Mouse (Mus musculus): ENCODE data around the gene Eprs. TPM values are rescaled to one million over a fixed set of nuclear protein-coding genes. Genes with fewer than 3 reads are reported as not detected.

Gene Eprs
- total and polyA plus RNA-seq, 3 experiments, result 208 to 234 (median 223) TPM

DNA sequence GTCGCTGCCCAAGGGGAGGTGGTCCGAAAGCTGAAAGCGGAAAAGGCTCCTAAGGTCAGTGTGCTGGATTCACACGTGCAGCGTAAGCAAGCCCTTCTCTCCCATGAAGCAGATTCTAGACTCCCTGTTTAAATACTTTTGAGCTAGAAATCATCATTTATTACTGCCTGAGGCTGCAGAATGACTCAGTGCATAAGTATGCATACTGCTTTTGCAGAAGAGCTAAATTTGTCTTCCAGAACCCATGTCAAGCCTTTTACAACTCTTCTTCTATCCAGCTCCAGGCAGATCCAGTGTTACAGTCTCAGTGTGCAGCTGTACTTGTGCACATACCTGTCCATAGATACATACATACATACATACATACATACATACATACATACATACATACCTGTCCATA lies 38.8 kb downstream of the Eprs start:
- Histone ChIP-seq H3K4me2 (ENCODE audit: insufficient read depth, low read depth, poor library complexity, severe bottlenecking) (no peak overlapping the region), H3K4me1 (ENCODE audit: control insufficient read depth in 1 of 2, insufficient read depth in 2 of 2) (no peaks in the 10 kb centered on the region), H3K27me3 (replicated peaks) (no peaks in the 10 kb centered on the region), H3K4me3 (replicated peaks in 1 of 3; ENCODE audit: low read depth in 2 of 3, low read length in 2 of 3, poor library complexity in 1 of 3) (no peak overlapping the region), H3K36me3 (replicated peaks in 1 of 2; ENCODE audit: control insufficient read depth in 1 of 2, insufficient read depth in 1 of 2, low read length in 1 of 2) (peaks cover 69 to 90% of the 10 kb centered on the region in 2 experiments), H3K27ac (ENCODE audit: insufficient read depth, low read depth) (no peak overlapping the region), H3K9me3 (replicated peaks; ENCODE audit: low read length) (no peaks in the 10 kb centered on the region), H3K9ac (ENCODE audit: insufficient read depth, low read depth) (no peak overlapping the region), H3K79me2 (replicated peaks; ENCODE audit: control insufficient read depth, extremely low read depth, insufficient read depth, poor library complexity, severe bottlenecking) (peaks cover 18% of the 10 kb centered on the region)
- dilution Hi-C loops (cut with MboI; ENCODE audit: extremely low pct_ligation_motif_present, extremely low pct_unique_long_range_greater_than_20kb, low sequenced_read_pairs) (no loop called here), in situ Hi-C loops (cut with MboI; ENCODE audit: low pct_ligation_motif_present, low pct_unique_long_range_greater_than_20kb, low sequenced_read_pairs) (no loop called here)
- DNase-seq (ENCODE audit: extremely low read depth), result no peak
- no peak for TF ChIP-seq SMC3 (IDR thresholded peaks at IDR 0.05; ENCODE audit: low read depth, low read length)
- TF ChIP-seq KAT2A (IDR thresholded peaks at IDR 0.05; ENCODE audit: insufficient replicate concordance, low read length), result no peak
- no peak for TF ChIP-seq NELFE (IDR thresholded peaks at IDR 0.05; ENCODE audit: low read depth, low read length)
- TF ChIP-seq IRF4 (IDR thresholded peaks at IDR 0.05; ENCODE audit: low read depth, low read length), result no peak
- no peak for TF ChIP-seq MAX (IDR thresholded peaks at IDR 0.05; ENCODE audit: low read length)
- no peak for TF ChIP-seq CHD1 (IDR thresholded peaks at IDR 0.05; ENCODE audit: low read depth, low read length)
- TF ChIP-seq ELF1 (IDR thresholded peaks at IDR 0.05; ENCODE audit: low read depth, low read length), result no peak
- no peak for TF ChIP-seq SIN3A (IDR thresholded peaks at IDR 0.05; ENCODE audit: low read length)
- TF ChIP-seq POLR2AphosphoS2 (IDR thresholded peaks at IDR 0.05; ENCODE audit: low read depth, low read length), result no peak
- no peak for TF ChIP-seq GABPA (IDR thresholded peaks at IDR 0.05; ENCODE audit: insufficient replicate concordance, low read depth, low read length)
- no peak for TF ChIP-seq POLR2A (IDR thresholded peaks at IDR 0.05; ENCODE audit: low read depth, low read length)
- TF ChIP-seq MAZ (IDR thresholded peaks at IDR 0.05; ENCODE audit: low read depth, low read length), result no peak
- TF ChIP-seq HCFC1 (IDR thresholded peaks at IDR 0.05; ENCODE audit: low read depth, low read length), result no peak
- no peak for TF ChIP-seq JUN (IDR thresholded peaks at IDR 0.05; ENCODE audit: insufficient read depth, low read depth, low read length)
- TF ChIP-seq JUND (conservative IDR thresholded peaks at IDR 0.05; ENCODE audit: low read depth, low read length), result no peak
- TF ChIP-seq USF2 (conservative IDR thresholded peaks at IDR 0.05; ENCODE audit: low read depth, low read length), result no peak
- TF ChIP-seq RAD21 (IDR thresholded peaks at IDR 0.05; ENCODE audit: low read depth, low read length), result no peak
- TF ChIP-seq ZKSCAN1 (IDR thresholded peaks at IDR 0.05; ENCODE audit: borderline replicate concordance, low read depth, low read length), result no peak
- TF ChIP-seq MXI1 (IDR thresholded peaks at IDR 0.05; ENCODE audit: low read depth, low read length), result no peak

DNA sequence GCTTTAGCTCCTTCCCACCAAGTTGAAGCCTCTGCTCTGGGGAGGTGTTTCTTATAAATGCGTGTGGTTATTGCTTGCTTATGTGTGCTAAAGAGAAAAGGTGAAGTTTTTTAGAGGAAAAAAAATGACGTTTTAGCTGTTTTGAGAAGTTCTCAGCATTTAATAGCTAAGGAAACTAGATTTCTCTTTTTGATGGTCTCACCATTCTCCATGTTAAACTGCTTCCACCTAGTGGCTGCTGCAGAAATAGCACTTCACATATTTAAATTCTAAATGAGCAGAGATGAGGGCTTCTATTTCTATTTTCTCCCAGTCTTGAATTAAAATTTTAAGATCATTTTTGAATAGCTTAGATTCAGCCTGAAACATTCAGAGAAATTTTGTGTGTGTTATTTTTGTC lies 41.2 kb downstream of the Eprs start:
- H3K4me1 ChIP-seq (ENCODE audit: control insufficient read depth in 1 of 2, insufficient read depth in 2 of 2), result no peaks in the 10 kb centered on the region
- no peak overlapping the region for H3K4me2 ChIP-seq (ENCODE audit: insufficient read depth, low read depth, poor library complexity, severe bottlenecking)
- H3K36me3 ChIP-seq (replicated peaks in 1 of 2; ENCODE audit: control insufficient read depth in 1 of 2, insufficient read depth in 1 of 2, low read length in 1 of 2), result peaks cover 74 to 91% of the 10 kb centered on the region in 2 experiments
- TF ChIP-seq UBTF (IDR thresholded peaks at IDR 0.05; ENCODE audit: low read depth, low read length) (no peak), USF1 (IDR thresholded peaks at IDR 0.05; ENCODE audit: low read depth, low read length) (no peak), MAZ (IDR thresholded peaks at IDR 0.05; ENCODE audit: low read depth, low read length) (no peak), CTCF (conservative IDR thresholded peaks at IDR 0.05 in 1 of 2, IDR thresholded peaks at IDR 0.05 in 1 of 2; ENCODE audit: low read depth in 2 of 2, low read length in 2 of 2) (peak; percentile 37 to 64; a peak in 3 of 4 replicates), PAX5 (IDR thresholded peaks at IDR 0.05; ENCODE audit: low read length) (no peak), MAFK (IDR thresholded peaks at IDR 0.05; ENCODE audit: insufficient replicate concordance, low read length) (no peak), ZNF384 (IDR thresholded peaks at IDR 0.05; ENCODE audit: low read depth, low read length) (no peak), ZKSCAN1 (IDR thresholded peaks at IDR 0.05; ENCODE audit: borderline replicate concordance, low read depth, low read length) (no peak), RAD21 (IDR thresholded peaks at IDR 0.05; ENCODE audit: low read depth, low read length) (peak; percentile 41), MXI1 (IDR thresholded peaks at IDR 0.05; ENCODE audit: low read depth, low read length) (no peak), ELF1 (IDR thresholded peaks at IDR 0.05; ENCODE audit: low read depth, low read length) (no peak), KAT2A (IDR thresholded peaks at IDR 0.05; ENCODE audit: insufficient replicate concordance, low read length) (no peak), POLR2AphosphoS2 (IDR thresholded peaks at IDR 0.05; ENCODE audit: low read depth, low read length) (no peak), MYC (IDR thresholded peaks at IDR 0.05; ENCODE audit: low read depth, low read length) (no peak)
- H3K9me3 ChIP-seq (replicated peaks; ENCODE audit: low read length), result no peaks in the 10 kb centered on the region
- H3K27ac ChIP-seq (ENCODE audit: insufficient read depth, low read depth), result no peak overlapping the region
- dilution Hi-C loops (cut with MboI; ENCODE audit: extremely low pct_ligation_motif_present, extremely low pct_unique_long_range_greater_than_20kb, low sequenced_read_pairs) (no loop called here), in situ Hi-C loops (cut with MboI; ENCODE audit: low pct_ligation_motif_present, low pct_unique_long_range_greater_than_20kb, low sequenced_read_pairs) (no loop called here)
- H3K27me3 ChIP-seq (replicated peaks), result no peaks in the 10 kb centered on the region
- no peak overlapping the region for H3K9ac ChIP-seq (ENCODE audit: insufficient read depth, low read depth)
- peak; percentile 39 for DNase-seq (ENCODE audit: extremely low read depth)
- peaks cover 23% of the 10 kb centered on the region for H3K79me2 ChIP-seq (replicated peaks; ENCODE audit: control insufficient read depth, extremely low read depth, insufficient read depth, poor library complexity, severe bottlenecking)
- no peak overlapping the region for H3K4me3 ChIP-seq (replicated peaks in 1 of 3; ENCODE audit: low read depth in 2 of 3, low read length in 2 of 3, poor library complexity in 1 of 3)
